9 mouse cellular contexts compared by ENCODE assay signal in the genomic region with DNA sequence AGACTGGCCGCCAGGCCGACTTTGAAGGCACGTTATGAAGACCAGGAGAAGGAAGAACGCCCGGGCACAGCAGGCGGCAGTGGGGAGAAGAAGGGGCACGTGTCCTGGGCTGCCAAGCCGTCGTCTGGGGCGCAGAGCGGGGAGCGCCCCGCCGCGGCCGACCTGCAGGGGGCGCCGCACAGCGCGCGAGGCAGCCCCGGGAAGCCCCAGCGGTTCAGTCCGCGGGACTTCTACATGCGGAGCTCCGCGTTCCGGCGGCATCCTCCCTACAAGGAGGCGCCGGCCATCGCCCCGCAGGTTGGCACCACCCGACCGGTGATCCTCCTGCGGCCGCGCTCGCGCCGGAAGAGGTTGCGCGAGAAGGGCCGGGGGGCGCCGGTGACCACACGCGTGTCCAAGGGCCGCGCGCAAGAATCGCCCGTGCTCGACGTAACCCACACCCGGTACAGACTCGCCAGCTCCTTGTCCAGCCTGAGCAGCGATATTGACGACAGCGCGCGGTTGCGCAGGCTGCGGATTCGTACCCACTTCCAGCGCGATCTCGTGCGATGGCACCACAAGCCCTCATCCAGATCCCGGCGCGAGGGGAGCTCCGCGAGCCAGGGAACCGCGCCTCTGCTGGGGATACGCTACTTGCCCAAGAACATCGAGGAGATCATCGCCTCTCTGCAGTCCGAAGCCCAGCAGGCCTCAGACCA. TPM values are rescaled to one million over a fixed set of nuclear protein-coding genes. Genes with fewer than 3 reads are reported as not detected.
DNase-seq lines count a peak whose midpoint lies in the region; ATAC-seq and TF ChIP-seq lines count a peak whose summit lies in the region.
"Had no signal": no experiment of that assay in that cellular context is flagged by ENCODE, and none has a peak within 500 bp of the region (broad histone marks: within the 10 kb centered on the region; RNA-seq: fewer than 3 reads in every experiment).

No protein-coding gene starts in this region.

- H3K27me3 ChIP-seq in testis, adult 2 months (ENCODE audit: control insufficient read depth, insufficient read depth, low read length), result no peaks in the 10 kb centered on the region

- H3K36me3 ChIP-seq in testis, adult 2 months (ENCODE audit: control insufficient read depth, insufficient read depth, low read length), result peaks cover 1% of the 10 kb centered on the region

- H3K4me1 ChIP-seq in testis, adult 2 months (ENCODE audit: control insufficient read depth, insufficient read depth, low read length), result peaks cover 2% of the 10 kb centered on the region; the same call in 1 of the 2 replicates

- intact Hi-C loops in left cerebral cortex, postnatal 4 days (cut with DNase I), result no loop called here

- peak overlapping the region; percentile 50 for H3K4me3 ChIP-seq in layer of hippocampus, adult 2 months
- peak overlapping the region; percentile 85 for H3K4me3 ChIP-seq in testis, adult 2 months (ENCODE audit: control insufficient read depth, low read depth, low read length)

- TF ChIP-seq CTCF in layer of hippocampus, adult 2 months (conservative IDR thresholded peaks at IDR 0.05), result peak; percentile 82
- peak; percentile 72 for TF ChIP-seq CTCF in testis, adult 2 months (IDR thresholded peaks at IDR 0.05; ENCODE audit: control insufficient read depth, insufficient read depth, insufficient replicate concordance, low read depth, low read length)

- no peak for ATAC-seq in monocyte, adult 5-6 weeks (replicated peaks; ENCODE audit: insufficient number of reproducible peaks, low FRiP score, low TSS enrichment, poor library complexity, severe bottlenecking)

- no peak for TF ChIP-seq POLR2A in testis, adult 2 months (IDR thresholded peaks at IDR 0.05; ENCODE audit: control insufficient read depth, low read depth, low read length)

- H3K27ac ChIP-seq in layer of hippocampus, adult 2 months, result no peak overlapping the region
- H3K27ac ChIP-seq in testis, adult 2 months (ENCODE audit: control insufficient read depth, insufficient read depth, low read depth, low read length), result no peak overlapping the region

- peak; percentile 2 to 22 for DNase-seq in layer of hippocampus, adult 2 months (ENCODE audit: low spot score in 2 of 2)
- DNase-seq in layer of hippocampus, adult 9-10 months (ENCODE audit: low spot score), result no peak
- DNase-seq in adrenal gland, postnatal 4 days (ENCODE audit: low spot score in 2 of 2), result peak; percentile 4
- DNase-seq in frontal cortex, postnatal 14 days (ENCODE audit: low spot score in 2 of 2), result peak; percentile 5 to 11
- peak; percentile 45 for DNase-seq in left cerebral cortex, postnatal 4 days
- DNase-seq in mesoderm, embryonic 11.5 days (ENCODE audit: low read depth, low spot score), result peak; percentile 77

RNA-seq across cellular contexts. Expression of a gene that starts 12.2 kb away (rescaled TPM):
- total RNA-seq in layer of hippocampus, adult 2 months (2021), result under 1 TPM; 0.22 to 0.23 TPM
- not detected for total RNA-seq in adrenal gland, postnatal 4 days (2021)
- 1 to 10 TPM; 1.1 to 1.4 TPM for total RNA-seq in left cerebral cortex, postnatal 4 days (2021)
- polyA plus RNA-seq in testis, adult 2 months (2012; rRNA removed), result 28.9 and 32.9 TPM in 2 replicates
- 0.19 TPM in 1 of 3 replicates, not detected in the others for total RNA-seq in monocyte, adult 5-6 weeks (2017)

RNA-seq across cellular contexts. Expression of a gene that starts 29.4 kb away (rescaled TPM):
- not detected for total RNA-seq in layer of hippocampus, adult 2 months (2021)
- under 1 TPM in 1 of 2 experiments, not detected in 1; 0.45 TPM for total RNA-seq in adrenal gland, postnatal 4 days (2021)
- not detected for total RNA-seq in left cerebral cortex, postnatal 4 days (2021)
- polyA plus RNA-seq in testis, adult 2 months (2012; rRNA removed), result 0.25 and 0.31 TPM in 2 replicates
- total RNA-seq in monocyte, adult 5-6 weeks (2017), result not detected in 3 replicates
- total RNA-seq: layer of hippocampus, adult 8-10 months had no signal
